Mouse (Mus musculus) heart, postnatal 0 days (tissue): ENCODE data around the gene St8sia2.

Experiments used
- CTCF ChIP-seq: IDR thresholded peaks from 2 replicates; pipeline ENCODE4 v1.5.1; 2016; ENCODE audit warnings: antibody characterized with exemption, control low read depth, low read depth
- EP300 ChIP-seq: IDR thresholded peaks from 2 replicates; pipeline ENCODE4 v1.6.1; 2016; ENCODE audit warnings: antibody characterized with exemption, low read depth

DNA sequence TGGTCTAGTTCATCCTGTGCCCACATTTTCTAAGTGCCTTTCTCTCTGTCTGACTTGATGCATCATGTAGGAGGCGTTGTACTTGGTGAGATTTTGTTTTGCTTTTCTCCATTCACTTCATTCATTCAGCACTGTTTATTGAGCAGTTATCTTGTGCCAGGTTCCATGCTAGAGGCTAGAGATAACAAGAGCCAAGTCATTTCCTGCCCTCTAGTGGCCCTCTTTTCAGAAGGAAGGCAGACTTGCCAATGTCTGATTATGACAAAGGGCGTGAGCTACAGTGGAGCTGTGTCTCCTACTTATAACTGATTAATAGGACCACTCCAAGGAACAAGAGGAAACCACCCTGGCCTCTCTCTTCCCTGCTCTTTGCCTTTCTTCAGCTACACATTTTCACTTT is 3.1 kb upstream of the St8sia2 start:
- TF ChIP-seq EP300 (no peak), CTCF (no peak)
